Mouse (Mus musculus): ENCODE results near the gene 5430427O19Rik. TPM values are rescaled to one million over a fixed set of nuclear protein-coding genes. Genes with fewer than 3 reads are reported as not detected.
A peak's percentile ranks its signal among the peaks of the same experiment; 100 is the strongest.

5430427O19Rik gene
- polyA plus RNA-seq, 1 experiment from 2014 or later = 0.32 TPM

GRCm38 (mm10) chrX:85879198-85879977 is 9.2 kb downstream of the 5430427O19Rik start:
- no peaks in the 10 kb centered on the region for H3K9me3 ChIP-seq (replicated peaks)
- no peak for ATAC-seq
- H3K27ac ChIP-seq = no peak overlapping the region
- no peaks in the 10 kb centered on the region for H3K4me1 ChIP-seq
- no peak overlapping the region for H3K4me3 ChIP-seq
- no peak overlapping the region for H3K4me2 ChIP-seq
- H3K9ac ChIP-seq = no peak overlapping the region
- no peaks in the 10 kb centered on the region for H3K36me3 ChIP-seq
- H3K27me3 ChIP-seq (replicated peaks) = no peaks in the 10 kb centered on the region
- WGBS (ENCODE audit: insufficient replicate concordance) = 45% methylated on average over 7 of the region's 7 CpGs

GRCm38 (mm10) chrX:85886651-85887050 is 16.5 kb downstream of the 5430427O19Rik start:
- Histone ChIP-seq H3K27me3 (replicated peaks) (no peaks in the 10 kb centered on the region), H3K9ac (no peak overlapping the region), H3K4me2 (no peak overlapping the region), H3K4me1 (no peaks in the 10 kb centered on the region), H3K9me3 (replicated peaks) (no peaks in the 10 kb centered on the region), H3K36me3 (no peaks in the 10 kb centered on the region), H3K27ac (no peak overlapping the region), H3K4me3 (no peak overlapping the region)
- ATAC-seq = no peak
- 44% methylated on average over 5 of the region's 5 CpGs for WGBS (ENCODE audit: insufficient replicate concordance)

GRCm38 (mm10) chrX:85901195-85901594 is 31.0 kb downstream of the 5430427O19Rik start:
- 28% methylated on average over 1 of the region's 1 CpGs for WGBS (ENCODE audit: insufficient replicate concordance)

GRCm38 (mm10) chrX:85919034-85919433 is 48.9 kb downstream of the 5430427O19Rik start:
- WGBS (ENCODE audit: insufficient replicate concordance) = 23% methylated on average over 3 of the region's 3 CpGs
- ATAC-seq = no peak

More at GRCm38 (mm10) chrX:85901195-85901594, 31.0 kb downstream of the 5430427O19Rik start:
- Histone ChIP-seq H3K9me3 (replicated peaks) (no peaks in the 10 kb centered on the region), H3K27me3 (replicated peaks) (no peaks in the 10 kb centered on the region), H3K4me3 (no peak overlapping the region), H3K36me3 (no peaks in the 10 kb centered on the region), H3K4me2 (no peak overlapping the region), H3K27ac (no peak overlapping the region), H3K4me1 (no peaks in the 10 kb centered on the region), H3K9ac (no peak overlapping the region)
- ATAC-seq = peak; percentile 35; the same call in 1 of the 2 replicates

GRCm38 (mm10) chrX:85932991-85933390 is 62.8 kb downstream of the 5430427O19Rik start:
- no peak overlapping the region for H3K4me3 ChIP-seq
- H3K9ac ChIP-seq = no peak overlapping the region
- no peaks in the 10 kb centered on the region for H3K9me3 ChIP-seq (replicated peaks)
- no peak overlapping the region for H3K27ac ChIP-seq
- H3K27me3 ChIP-seq (replicated peaks) = no peaks in the 10 kb centered on the region
- no peaks in the 10 kb centered on the region for H3K4me1 ChIP-seq
- WGBS (ENCODE audit: insufficient replicate concordance) = 3% methylated on average over 2 of the region's 2 CpGs
- ATAC-seq = no peak
- no peak overlapping the region for H3K4me2 ChIP-seq
- no peaks in the 10 kb centered on the region for H3K36me3 ChIP-seq

More at GRCm38 (mm10) chrX:85919034-85919433, 48.9 kb downstream of the 5430427O19Rik start:
- Histone ChIP-seq H3K27me3 (replicated peaks) (no peaks in the 10 kb centered on the region), H3K27ac (no peak overlapping the region), H3K4me3 (no peak overlapping the region), H3K36me3 (no peaks in the 10 kb centered on the region), H3K9me3 (replicated peaks) (no peaks in the 10 kb centered on the region), H3K9ac (no peak overlapping the region), H3K4me2 (no peak overlapping the region), H3K4me1 (no peaks in the 10 kb centered on the region)

Other genes starting within 250 kb of the 5430427O19Rik start
- 4.8 and 5.1 TPM in 2 replicates for gene Gk, start 93.5 kb upstream of the 5430427O19Rik start, polyA plus RNA-seq (2016; fragmentation: Nextera tagmentation; extraction: Ambion mirVana)
- not detected in 2 replicates for gene Samt3, start 173.8 kb downstream of the 5430427O19Rik start, polyA plus RNA-seq (2016; fragmentation: Nextera tagmentation; extraction: Ambion mirVana)

Data from liver, embryonic 12.5 days (tissue).